Mouse (Mus musculus) kidney, adult 9 months (tissue): ENCODE results near the gene Rabgef1.

Source experiments
- DNase-seq: peaks from one replicate; pipeline ENCODE4 v3.0.0; 2022

The Rabgef1 gene

DNA sequence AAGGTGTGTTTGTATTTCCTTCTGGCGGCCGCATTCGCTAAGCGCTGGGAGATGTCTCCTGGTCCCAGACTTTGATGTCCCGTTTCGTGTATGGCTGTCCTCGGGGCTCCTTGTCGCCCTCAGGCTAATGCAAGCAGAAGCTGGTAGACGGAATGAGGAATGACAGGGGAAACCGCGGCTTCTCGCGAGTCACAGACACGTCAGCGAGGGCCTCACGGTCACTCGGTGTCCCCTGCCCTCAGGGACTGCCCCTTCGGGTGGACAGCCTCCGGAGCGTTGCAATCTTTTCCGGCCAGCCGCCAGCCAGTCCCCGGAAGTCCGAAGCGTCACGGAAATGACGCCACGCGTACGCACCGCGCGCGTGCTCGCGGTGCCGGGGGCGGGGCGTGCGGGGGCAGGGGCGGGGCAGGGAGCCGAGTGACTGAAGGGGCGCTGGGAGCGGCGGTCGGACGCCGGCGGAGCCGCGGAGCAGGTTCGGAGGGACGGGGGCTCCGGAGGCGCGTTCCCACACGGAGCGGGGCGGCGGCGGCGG, at the start of gene Rabgef1:
TSS of gene Rabgef1 (plus strand) at position 376 of the 532 bp plus-strand sequence.
- DNase-seq, result peak; percentile 95

DNA sequence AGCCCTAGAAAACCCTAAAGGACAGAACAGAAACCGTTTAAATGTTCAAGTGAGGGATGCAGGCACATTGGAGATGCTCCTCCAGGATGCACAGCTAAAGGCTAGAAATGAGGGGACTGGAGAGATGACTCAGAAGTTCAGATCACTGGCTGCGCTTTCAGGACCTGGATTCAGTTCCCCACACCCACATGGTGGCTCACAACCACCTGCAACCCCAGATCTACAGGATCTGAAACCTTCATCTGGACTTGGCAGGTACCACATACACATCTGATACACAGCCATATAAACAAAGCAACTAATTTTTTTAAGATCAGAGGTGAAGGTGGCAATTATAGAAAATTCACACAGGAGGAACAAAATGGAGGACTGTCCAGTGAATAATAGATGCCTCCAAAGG, 49.2 kb upstream of the Rabgef1 start:
- no peak for DNase-seq

DNA sequence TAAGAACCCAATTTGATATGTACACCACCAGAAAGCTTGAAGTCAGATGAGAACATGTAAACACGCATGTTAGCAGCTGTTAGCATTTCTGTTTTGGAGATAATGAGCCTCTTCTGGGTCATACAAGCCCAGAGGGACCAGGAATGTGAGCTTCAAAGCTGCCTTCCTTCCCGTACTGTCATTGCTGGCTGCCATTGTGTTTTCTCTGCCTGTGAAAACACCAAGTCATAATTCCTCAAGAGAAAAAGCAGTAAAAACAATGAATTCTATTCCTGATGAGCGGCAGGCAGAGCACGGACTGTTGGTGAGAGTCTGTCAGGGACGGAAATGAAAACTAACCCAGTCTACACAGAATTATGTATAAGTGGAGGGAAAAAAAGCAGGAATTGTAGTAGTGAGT, 47.3 kb upstream of the Rabgef1 start:
- no peak for DNase-seq

DNA sequence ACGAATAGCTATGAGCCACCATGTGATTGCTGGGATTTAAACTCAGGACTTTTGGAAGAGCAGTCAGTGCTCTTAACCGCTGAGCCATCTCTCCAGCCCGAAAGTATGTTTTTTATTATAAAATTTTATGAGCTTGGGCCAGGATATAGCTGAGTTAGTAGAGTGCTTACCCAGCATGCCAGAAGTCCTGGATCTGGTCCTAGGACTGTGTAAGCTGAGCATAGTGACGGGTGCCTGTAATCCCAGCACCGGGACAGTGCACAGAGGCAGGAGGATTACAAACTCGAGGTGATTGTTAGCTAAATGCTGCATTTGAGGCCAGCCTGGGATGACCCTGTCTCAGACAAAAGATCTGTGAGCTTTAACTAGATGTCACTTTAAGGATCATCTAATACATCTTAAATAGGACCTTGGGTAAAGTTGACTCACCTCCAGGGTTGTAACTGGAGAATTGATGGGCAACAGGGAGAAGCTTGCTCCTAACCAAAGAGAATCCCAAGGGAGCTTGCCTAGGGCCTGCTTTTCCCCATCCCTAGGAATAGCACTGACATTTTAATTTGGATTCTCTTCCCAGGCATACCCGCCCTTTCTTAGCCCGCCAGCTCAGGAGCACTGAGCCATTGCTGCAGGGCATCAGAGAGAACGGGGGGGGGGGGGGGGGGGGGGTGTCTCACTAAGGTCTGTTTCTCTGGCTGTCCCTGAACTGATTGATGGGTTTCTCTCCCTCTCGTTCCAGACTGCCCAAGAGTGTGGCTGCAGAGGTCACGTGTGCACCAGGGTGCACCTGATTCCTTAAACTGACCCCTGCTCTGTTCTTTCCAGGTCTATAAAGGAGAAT, 42.7 kb upstream of the Rabgef1 start:
- DNase-seq, result no peak

DNA sequence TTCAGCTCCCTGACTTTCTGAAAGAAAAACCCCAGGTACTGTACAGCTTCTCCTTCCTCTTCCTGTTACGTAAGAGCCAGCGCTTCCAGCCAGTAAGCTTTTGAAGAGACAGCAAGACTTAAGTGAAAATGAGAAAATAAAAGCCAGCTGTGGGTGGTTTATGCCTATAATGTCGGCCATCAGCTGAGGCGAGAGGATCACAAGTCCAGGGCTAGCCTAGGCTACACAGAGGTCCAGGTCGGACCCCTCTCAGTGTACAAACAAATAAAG, 42.1 kb upstream of the Rabgef1 start:
- no peak for DNase-seq

DNA sequence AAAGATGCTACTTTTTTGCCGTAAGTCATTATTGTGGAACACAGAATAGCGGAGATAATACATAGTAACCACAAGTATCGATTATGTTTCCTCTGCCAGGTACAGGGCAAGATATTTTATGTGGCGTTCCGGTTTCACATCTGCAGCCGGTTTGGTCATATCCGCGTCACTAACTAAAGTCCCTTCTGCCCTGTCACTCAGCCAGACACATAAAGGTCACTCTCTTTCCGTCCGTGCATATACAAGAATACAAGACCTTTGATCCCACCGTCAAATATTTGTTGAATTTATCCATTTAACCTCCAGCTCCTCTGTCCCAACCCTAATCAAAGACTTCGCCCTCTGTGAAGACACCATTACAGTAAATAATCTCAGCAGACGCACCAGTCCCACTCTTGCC, 35.0 kb upstream of the Rabgef1 start:
- no peak for DNase-seq

DNA sequence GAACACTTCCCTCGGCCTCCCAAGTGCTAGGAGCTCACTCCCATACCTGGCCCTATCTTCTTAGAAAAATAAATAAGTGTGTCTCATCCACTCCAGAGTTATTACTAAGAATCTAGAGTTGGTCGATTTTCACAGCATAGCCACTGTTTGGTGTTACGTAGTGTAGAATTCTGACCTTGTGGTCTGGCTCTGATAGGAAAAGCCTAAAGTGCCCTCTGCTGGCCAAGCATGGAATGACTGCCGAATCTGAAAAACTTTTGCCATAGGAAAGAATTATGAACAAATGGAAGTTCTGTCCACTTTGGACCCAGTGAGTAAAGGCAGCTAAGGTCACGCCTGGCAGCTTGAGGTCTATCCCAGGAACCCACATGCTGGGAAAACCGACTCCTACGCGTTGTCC, 32.2 kb upstream of the Rabgef1 start:
- peak; percentile 89 for DNase-seq

DNA sequence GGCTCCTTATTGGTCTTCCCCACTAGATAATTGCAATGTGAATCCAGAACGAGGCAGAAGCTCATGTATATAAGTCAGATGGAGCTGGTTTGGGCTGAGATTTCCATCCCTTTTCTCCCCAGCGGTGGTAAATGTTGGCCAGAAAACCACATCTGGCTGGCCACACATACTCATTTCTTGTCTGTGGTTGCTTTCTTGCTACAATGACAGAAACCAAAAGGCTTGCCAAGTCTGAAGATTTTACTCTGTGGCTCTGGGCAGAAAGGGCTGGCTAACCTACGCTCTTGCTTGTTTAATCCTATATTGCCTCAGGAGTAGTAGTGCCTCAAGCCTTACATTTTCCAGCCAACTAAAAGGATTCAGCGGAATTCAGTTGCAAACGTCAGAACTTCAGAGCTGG, 30.5 kb upstream of the Rabgef1 start:
- DNase-seq, result no peak

DNA sequence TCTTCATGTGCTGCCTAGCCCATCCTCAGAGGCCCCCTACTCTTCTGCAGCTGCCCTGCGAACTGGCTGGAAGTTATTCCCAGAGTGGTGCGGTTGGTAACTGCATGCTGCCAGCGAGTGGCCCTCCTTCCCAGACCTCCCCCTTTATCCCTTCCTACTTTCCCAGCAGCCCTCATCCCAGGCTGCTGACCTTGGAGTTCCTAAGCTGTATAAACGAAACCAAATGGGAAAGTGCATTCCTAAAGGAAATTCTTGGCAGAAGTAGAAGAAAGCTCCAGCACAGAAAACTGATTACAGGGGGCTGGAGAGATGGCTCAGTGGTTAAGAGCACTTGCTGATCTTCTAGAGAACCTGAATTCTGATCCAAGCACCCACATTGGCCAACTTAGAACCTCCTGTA, 29.6 kb upstream of the Rabgef1 start:
- DNase-seq, result no peak

DNA sequence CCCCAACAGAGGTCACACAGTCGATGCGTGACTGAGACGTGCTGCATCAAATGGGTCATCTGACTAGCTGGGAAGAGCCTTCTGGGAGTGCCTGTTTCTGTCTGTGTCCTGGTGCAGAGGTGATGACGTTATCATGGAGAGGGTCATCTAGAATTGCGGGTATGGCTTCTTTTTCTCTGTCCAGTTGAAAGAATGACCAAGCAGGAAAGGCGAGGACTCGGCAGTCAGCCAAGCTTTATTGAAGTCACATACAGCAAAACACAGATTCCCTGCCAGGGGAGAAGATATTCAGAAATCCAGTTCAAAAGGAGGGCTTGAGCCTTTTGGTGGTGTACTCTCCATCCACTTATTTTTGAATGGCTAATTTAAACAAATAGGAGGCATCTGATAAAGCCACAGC, 28.5 kb upstream of the Rabgef1 start:
- no peak for DNase-seq

DNA sequence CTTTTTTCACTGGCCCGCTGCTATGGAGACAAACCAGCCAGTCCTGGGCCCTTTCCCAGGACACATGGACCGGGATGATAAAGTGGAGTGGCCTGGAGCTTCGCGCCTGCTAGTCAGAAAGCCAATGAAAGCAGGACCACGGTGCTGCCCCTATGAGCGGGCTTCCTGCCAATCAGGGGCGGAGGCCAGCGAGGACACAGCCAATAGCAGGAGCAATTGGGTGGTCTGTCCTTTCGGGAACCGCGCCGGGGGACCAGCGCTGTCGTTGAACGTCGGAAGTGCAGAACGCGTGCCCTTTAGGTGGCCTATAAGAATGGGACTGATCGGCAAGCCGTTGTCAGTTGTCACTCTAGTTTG, 27.6 kb upstream of the Rabgef1 start:
- DNase-seq, result peak; percentile 69

DNA sequence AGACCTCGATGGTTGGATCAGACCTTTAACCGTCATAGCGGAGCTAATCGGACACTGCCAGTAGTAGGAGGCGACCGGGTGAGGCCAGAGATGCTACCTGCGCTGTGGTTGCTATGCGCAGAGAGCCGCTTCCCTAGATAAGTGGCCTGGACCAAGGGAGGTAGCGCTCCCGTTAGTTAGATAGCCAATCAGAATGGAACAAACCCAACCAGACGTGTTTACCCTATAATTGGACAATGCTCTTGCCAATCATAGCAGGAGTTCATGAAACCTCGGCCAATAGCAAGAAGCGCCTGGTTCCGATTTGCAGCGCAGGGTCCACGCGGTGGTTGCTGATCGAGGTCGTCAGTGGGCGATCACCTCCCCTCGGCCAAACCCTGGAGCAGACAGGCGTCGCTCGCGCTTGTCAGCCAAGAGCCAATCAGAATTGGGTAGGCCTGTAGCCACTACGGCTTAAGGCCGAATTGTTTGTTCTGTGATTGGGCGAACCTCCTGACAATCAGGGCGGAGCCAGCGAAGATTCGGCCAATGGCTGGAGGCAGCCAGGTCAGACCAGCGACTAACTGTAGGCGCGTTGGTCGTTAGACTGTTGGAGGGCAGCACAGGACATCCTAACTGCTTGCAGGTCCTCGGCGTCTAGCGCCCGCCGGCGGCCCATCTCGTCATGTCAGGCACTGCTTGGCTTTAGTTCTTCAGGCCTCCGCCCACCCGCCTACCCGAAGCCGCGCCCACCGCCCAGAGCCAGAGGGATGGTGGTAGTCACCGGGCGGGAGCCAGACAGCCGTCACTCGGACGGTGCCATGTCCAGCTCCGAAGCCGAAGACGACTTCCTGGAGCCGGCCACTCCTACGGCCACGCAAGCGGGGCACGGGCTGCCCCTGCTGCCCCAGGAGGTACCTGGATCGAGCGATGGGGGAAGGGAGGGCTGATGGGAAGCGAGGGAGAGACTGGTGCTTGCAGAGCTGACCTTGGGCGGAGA, 27.0 kb upstream of the Rabgef1 start, which contains the start of gene Kctd7:
TSS of gene Kctd7 (plus strand) at position 528 of the 979 bp plus-strand sequence.
- DNase-seq, result peak; percentile 98

DNA sequence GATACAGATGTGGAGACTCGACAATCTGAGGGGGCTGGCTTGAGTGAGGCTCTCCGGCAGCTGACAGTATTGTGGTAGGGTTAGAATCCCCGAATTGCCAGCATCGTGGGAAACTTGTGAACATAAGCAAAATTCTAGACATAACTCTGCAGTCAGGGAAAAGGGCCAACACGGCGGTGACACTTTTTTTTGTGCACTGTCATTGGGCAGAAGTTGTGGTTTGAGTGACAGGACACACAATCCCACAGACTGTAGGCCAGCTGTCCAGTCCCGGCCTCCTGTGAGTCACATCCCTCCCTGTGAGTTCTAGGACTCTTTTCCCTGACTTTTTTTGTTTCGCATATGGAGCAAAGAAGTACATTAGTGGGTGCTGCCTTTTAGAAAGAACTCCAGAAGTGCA, 25.6 kb upstream of the Rabgef1 start:
- no peak for DNase-seq

DNA sequence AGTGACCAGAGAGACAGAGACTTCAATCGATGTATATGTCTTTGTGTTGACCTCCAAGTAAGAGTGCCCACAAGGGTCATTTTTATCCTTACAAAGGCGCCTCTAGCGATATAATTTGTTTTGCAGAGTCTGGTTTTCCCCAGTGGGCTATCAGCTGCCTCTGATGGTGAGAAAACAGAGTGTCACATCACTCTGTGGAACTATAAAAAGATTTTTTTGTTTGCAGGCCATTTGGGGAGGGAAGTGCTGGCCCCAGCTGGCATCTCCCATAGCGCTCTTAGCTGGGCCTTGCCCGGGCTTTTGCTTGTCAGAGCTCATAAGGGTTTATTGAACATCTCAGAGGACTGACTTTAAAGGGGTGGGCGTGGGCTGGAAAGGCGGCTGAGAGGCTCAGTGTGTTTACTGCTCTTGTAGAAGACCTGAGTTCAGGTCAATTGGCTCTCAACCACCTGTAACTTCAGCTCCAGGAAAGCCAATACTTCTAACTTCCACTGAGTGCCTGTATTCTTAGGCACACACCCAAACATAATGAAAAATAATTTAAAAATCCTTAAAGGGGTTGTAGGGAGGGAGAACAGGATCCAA, 21.8 kb upstream of the Rabgef1 start:
- DNase-seq, result no peak

DNA sequence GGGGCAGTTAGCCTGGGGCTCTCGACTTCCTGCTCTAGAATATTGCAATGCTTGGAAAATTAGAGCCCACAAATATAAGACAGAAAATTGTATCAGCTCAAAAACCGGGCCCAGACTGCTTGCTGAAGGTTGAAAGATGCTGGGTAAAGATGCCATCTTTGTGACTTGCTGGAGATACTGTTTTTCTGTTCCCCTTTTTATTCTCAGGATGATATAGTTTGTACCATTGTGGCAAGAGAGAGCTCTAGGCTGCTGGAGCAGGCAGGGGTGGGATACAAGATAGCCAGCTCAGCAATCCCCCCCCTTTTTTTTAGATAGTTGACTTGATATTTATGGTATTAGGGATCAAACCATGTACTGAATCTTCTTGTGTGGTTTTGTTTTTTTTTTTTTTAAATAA, 17.3 kb upstream of the Rabgef1 start:
- DNase-seq, result no peak

DNA sequence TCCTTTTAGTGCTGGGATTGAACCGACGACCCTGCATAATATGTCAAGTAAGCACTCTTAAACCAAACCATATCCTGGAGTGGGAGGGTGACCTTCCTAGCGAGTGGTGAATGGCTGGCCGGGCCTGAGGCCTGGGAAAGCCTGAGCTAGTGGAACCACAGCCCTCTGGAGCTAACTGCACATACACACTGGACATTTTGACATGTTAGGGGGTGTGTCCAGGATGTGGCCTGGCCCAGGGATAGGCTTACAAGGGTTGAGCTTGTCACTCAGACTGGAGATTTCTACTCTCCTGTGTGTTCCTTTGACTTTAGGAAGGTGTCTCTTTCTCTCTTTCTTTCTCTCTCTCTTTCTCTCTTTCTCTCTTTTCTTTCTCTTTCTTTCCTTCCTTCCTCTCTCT, 13.1 kb upstream of the Rabgef1 start:
- no peak for DNase-seq

DNA sequence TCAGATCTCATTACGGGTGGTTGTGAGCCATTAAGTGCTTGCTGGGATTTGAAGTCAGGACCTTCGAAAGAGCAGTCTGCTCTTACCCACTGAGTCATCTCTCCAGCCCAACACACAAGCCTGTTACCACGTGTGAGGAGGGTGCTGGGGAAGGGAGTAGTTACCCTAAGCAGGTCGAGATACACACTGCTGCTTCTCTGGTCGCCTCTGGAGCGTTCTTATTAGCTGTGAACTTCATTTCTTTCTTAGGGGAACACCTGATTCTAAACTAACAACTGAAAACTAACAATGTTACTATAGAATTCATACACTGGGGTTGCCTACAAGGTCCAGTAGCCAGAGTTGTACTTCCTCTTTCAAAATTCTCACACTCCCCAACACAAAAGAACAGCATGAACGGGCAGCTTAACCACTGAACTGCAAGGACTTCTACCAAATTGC, 11.8 kb upstream of the Rabgef1 start:
- no peak for DNase-seq

DNA sequence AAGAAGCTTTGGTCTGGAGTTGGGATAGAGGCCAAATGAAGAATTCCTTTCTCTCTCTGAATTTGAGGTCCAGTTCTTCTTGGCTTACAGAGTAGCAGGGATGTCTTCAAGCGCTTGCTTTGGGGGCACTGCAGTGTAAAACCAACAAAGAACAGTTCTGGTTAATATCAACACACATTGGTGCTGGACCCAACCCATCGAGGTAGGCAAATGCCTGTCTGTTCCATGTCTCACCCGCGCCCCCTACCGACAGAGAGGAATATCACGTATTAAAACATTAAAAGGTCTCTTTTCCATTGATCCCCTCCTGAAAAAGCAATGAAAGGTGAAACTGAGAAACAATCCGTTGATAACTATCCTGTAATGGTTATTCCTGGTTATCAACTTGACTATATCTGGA, 7.9 kb upstream of the Rabgef1 start:
- peak; percentile 84 for DNase-seq

DNA sequence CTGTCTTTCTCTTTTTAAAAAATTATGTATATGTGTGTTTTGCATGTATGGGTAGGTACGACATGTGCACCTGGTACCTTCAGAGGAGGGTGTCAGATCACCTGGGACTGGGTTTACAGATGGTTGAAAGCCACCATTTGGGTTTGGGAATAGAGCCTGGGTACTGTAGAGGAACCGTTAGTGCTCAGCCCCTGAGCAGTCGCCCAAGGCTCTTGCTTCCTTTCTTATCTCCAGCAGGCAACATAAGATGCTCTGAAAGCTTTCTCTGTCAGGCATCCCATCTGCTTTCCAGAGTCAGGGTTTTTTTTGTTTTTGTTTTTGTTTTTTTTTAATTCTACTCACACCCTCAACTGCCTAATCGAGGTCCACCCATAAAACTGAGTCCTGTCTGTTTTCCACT, 6.4 kb upstream of the Rabgef1 start:
- no peak for DNase-seq

DNA sequence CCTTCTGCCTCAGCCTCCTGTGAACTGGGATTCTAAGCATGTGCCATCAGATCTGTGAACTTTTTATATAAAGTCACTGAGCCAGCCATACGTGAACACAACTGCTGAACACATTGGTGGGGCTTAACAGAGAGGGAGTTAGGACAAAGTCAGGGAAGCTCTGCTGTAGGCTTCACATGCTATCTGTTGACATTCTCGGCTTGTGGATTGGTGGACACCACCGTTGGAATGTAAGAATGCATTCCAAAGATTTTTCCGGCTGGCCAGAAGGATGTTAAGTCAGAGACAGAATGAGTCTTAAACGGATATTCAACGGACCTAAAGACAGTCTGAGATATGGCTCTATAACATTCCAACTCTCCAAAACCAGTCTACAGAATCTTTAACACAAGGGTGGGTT, 2.5 kb upstream of the Rabgef1 start:
- no peak for DNase-seq

DNA sequence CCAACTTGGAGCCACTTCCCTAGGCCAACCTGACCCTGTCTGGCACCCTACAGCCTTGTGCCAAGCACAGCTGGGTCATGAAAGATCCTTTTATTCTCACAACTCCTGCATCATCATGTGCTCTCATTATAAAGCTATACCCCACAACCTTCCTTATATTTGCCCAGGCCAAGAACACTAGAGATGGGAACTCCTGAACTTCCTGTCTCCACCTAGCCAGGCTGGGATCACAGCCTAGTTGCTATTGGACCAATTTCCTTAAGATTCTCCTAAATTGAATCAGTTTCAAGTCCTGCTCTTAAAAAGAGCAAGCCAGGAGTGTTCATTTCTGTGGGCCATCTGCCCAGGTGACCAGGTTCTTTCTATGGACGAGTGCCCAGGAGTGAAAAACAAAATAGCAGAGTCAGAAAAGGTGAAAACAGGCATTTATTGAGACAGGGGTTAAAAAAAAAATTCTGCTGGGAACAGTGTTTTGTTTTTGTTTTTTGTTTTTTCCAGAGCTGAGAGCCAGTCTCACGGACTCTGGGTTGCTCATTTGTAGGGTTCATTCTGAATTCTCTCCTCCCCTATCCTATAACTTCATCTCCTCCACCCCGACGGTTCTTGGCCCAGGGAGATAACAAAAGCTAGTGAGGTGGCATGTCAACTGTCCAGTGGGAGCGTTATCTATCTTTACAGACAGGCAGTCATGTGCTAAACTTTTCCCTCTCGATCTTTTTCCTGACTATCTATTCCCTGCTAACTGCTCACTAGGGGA, 754 bp upstream of the Rabgef1 start:
- DNase-seq, result no peak

DNA sequence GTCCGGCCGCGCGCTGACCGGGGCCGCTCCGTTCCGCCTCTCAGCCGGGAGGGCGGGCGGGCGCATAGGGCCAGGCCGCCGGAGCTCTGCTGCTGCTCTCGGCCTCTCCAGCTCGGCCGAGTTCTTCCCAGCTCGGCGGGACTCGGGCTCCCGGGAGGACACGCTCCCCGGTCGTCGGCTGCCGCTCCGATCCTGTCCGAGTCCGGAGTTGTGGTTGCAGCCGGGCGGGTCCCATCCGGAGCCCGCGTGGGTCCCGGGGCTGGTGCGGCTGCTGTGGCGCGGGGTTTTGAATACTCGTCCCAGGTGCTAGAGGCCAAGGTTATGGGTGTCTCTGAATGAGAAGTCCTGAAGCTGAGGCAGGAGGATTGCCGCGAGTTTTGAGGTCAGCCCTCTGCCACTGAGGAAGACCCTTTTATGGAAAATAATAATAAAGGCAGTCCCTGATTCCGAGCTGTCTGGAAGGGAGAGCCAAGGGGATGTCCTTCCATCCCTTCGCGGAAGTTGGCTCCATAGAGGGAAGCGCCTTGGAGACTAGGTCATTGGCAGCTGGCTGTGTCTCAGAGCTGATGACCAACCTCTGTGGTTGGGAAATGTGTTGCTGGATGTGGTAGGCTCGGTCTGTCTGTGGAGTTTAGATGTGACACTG, 481 bp downstream of the Rabgef1 start:
- DNase-seq, result peak; percentile 59
